Mouse (Mus musculus) left cerebral cortex, postnatal 14 days (tissue): ENCODE results near the gene Tmem255a. TPM values are rescaled to one million over a fixed set of nuclear protein-coding genes. Genes with fewer than 3 reads are reported as not detected.

ENCODE experiments used
- DNase-seq, 2 experiments: peaks; one replicate each; pipeline ENCODE4 v3.0.0; 2021 to 2022; ENCODE audit warnings: low spot score in 2 of 2, mixed read lengths in 1 of 2
- intact Hi-C: fragments of 180-260 bp; cut with DNase I; formaldehyde crosslinking; loops from one replicate; pipeline ENCODE4 v1.15.1; 2025
- long read RNA-seq, 2 experiments: library from polyadenylated mRNA; stranded (forward); transcript quantifications; one replicate each; pipeline ENCODE4 v2.0.0; 2021
- total RNA-seq, 2 experiments: library from RNA; stranded (reverse); gene quantifications; 2 replicates each; pipeline ENCODE4 v1.2.3; 2021

Tmem255a gene
- 10 to 100 TPM; 10.5 to 20.8 TPM for total RNA-seq
- long read RNA-seq, experiment 1, partial matches to known transcripts, result 1 of 6 reads
- long read RNA-seq, experiment 1, other reads (novel, unspliced or antisense), result 1 of 6 reads
- long read RNA-seq, experiment 2, partial matches to known transcripts, result 1 of 6 reads
- long read RNA-seq, experiment 2, other reads (novel, unspliced or antisense), result 1 of 6 reads

GRCm38 (mm10) chrX:38251851-38252571 is at the start of gene Tmem255a:
Gene Tmem255a (minus strand): TSS chrX:38252439.
- DNase-seq, result peak in 1 of 2 experiments; percentile 9
- intact Hi-C loops, result loop anchor here (5.0 kb wide), 1 partner anchor 185 kb away; no protein-coding TSS in a partner anchor

GRCm38 (mm10) chrX:38259610-38260009 is 7.4 kb upstream of the Tmem255a start:
- intact Hi-C loops, result loop anchor here (2.0 kb wide), 1 partner anchor 107 kb away; no protein-coding TSS in a partner anchor
- no peak for DNase-seq

DNA sequence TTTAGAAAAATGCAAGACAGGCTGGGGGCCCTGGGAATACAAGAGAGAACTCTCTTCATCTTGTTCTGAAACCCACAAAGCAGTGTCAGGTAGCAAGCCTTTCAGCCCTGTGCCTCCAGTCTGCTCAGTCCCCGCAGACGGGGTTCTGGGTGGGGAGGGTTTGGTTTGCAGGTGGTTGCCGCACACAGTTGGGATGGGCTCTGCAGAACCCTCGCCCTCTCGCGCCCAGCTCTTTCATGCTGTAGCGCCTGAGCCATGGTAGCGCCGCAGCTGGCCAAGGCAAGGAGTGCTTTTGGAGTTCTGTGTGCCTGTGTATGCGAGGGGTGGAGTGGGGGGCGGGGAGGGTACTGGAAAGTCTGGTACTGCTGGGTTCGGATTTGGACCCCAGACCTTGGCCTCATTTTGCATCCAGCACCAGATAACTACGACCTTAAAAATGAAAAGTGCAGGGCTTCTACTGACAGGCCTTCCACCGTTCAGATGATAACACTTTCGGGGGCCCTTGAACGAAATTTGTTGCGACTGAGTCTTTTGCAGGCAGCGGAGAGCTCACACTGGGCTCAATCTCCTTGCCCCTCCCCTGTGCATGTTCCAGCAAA is 1.8 kb downstream of the Tmem255a start:
- intact Hi-C loops, result loop anchor here (5.0 kb wide), 1 partner anchor 187 kb away; no protein-coding TSS in a partner anchor
- DNase-seq, result peak in 1 of 2 experiments; percentile 11

GRCm38 (mm10) chrX:38249640-38250351 is 2.4 kb downstream of the Tmem255a start:
- peak; percentile 18 to 55 for DNase-seq
- intact Hi-C loops, result loop anchor here (5.0 kb wide), 1 partner anchor 188 kb away; no protein-coding TSS in a partner anchor

DNA sequence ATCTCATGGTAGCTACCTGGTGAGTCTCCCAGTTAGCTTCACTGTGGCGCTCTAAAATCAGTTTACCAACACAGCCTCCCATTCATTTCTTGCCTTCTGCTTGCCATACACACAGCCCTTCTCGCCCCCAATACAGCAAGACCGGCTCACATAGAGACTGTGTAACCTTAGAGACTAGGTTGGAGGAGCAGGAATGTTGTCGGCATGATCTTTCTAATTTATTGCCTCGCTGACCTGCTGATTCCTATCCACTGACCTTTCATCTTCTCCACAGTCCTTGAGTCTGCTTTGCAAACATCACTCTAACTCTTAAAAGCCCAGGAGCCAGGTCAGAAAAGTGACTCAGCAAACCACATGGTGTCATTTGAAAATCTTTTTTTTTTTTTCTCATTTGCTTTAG is 4.6 kb downstream of the Tmem255a start:
- intact Hi-C loops, result no loop called here
- DNase-seq, result no peak

DNA sequence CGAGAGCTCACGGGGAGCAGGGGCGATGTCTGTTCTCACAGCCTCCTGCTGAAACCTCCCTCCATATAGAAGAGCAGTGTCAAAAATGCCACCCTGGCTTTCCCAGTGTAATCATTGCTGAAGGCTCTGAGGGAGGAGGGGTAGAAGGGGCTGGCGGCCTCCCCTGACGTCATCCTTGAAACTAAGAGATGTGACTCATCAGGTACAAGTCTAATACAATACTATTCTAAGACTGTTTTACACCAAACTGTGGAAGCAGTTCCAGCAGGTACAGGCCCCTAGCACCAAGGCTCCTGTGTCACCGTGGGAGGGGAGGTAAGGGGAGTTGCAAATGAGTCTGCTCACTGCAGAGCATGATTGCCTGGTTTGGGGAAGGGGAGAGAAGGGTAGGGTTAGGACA is 5.1 kb downstream of the Tmem255a start:
- DNase-seq, result no peak
- intact Hi-C loops, result no loop called here

DNA sequence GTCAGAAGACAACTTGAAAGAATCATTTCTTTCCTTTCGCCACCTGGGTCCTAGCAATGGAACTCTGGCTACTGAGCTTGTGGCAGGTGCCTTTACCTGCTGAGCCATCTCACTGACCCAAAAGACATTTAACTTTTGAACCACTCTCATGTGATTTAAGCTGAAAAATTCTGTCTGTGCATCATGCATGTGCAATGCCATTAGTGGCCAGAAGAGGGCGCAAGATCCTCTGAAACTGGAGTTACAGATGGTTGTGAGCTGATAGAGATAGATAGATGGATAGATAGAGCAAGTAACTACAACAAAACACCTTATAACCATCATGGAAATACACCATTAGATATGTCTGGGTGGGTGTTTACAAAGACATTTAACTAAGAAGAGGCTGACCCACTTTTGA is 14.5 kb downstream of the Tmem255a start:
- intact Hi-C loops, result no loop called here

DNA sequence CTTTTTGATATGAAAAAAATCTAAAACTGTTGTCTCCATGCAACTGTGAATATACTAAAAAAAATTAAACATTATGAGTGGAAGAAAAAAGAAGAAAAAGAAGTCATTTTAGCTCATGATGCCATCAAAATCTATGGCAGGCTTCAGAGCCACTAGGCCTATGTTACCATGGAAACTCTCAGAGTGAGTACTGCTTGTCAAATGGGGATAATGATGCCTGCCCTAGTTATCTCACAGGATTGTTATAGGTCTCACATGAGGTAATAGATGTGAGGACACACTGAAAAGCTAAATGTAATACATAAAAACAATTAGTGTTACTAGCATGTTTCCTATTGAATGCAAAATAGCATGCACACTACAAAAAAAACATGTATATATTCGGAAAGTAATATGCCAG is 22.4 kb downstream of the Tmem255a start:
- intact Hi-C loops, result no loop called here
- no peak for DNase-seq

More for the DNA sequence above, 14.5 kb downstream of the Tmem255a start:
- peak in 1 of 2 experiments; percentile 41 for DNase-seq

GRCm38 (mm10) chrX:38222757-38223156 is 29.5 kb downstream of the Tmem255a start:
- intact Hi-C loops, result no loop called here

DNA sequence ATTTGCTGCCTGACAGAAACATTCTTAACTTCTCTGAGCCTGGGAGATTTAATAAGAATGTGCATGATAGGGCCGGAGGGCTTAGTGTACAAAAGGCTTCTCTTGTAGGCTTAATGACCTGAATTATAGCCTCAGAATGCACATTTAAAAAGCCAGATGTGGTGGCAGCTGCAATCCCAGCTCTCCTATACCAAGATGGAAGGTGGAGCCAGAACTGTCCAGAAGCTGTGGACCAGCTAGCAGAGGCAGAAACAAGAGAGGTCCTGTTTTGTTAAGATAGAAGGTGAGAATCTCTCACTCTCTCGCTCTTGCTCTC is 34.6 kb downstream of the Tmem255a start:
- intact Hi-C loops, result no loop called here
- DNase-seq, result no peak

More at GRCm38 (mm10) chrX:38222757-38223156, 29.5 kb downstream of the Tmem255a start:
- DNase-seq, result no peak

- DNase-seq, result no peak
- intact Hi-C loops, result no loop called here
Measured at GRCm38 (mm10) chrX:38216986-38217675, 35.1 kb downstream of the Tmem255a start.

DNA sequence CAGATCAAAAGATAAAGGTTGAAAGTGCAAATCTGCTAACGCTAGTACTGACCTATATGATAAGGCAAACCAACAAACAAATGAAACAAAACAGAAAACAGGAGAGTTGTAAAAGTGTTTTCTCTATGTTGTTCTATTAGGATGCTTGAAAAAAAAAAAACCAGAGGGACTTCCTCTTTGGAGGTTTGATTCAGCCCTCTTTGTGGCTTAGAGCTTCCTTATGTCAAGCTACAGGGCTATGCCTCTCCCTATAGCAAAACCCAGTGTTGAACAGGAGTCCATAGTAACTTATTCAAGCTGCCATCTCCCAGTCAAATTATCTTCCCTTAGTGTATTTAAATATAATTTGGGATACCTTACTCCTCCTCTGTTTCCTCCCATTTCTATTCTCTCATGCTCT is 44.8 kb downstream of the Tmem255a start:
- no peak for DNase-seq
- intact Hi-C loops, result no loop called here

GRCm38 (mm10) chrX:38201816-38202215 is 50.4 kb downstream of the Tmem255a start:
- intact Hi-C loops, result no loop called here
- peak; percentile 11 to 51 for DNase-seq

- intact Hi-C loops, result no loop called here
- no peak for DNase-seq
Measured at GRCm38 (mm10) chrX:38190458-38190764, 61.8 kb downstream of the Tmem255a start.

DNA sequence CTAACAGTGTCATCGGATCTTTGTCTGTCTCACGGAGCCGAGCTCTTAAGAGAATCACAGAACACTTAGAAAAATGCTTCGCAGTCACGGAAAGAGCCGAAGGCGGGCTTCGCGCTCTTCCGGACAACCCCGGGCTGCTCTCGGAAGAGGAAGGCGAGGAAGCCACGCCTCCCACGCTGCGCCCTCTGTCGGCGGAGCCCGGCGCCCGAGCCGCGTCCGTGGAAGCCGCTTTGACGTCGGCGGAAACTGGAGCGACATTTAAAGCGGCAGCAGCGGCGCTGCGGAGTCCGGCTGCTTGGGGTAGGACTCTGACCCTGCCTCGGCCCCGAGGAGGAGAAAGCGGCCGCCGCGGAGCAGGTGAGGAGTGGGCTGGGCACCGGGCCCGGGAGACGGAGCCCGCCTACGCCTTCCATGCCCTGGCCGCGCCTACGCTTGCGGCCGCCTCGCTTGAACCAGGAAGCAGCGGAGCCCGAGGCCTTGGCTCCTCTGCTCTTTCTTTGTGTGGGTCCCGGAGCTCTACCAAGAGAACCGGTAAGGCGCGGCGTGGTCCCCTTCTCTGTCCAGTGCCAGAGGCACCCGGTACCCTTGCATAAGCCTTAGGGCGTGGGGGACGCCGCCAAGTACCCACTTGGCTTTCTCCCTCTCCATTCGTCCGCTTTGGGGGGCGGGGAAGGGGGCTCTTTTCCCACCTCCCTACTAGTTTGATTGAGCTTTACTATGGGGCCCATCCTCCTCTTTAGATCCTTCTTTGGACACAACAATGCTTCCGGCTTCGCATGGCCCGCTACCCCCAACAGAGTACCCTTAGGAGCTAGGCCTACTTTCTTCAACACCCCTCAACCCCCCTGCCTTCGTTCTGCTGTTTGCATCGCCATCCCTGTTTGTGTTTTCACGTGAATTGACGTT is 62.4 kb downstream of the Tmem255a start, which contains the start of gene Zbtb33:
Gene Zbtb33, plus strand, starts transcription at position 242 of the 906 bp plus-strand sequence.
- peak; percentile 85 to 90 for DNase-seq
- intact Hi-C loops, result no loop called here

DNA sequence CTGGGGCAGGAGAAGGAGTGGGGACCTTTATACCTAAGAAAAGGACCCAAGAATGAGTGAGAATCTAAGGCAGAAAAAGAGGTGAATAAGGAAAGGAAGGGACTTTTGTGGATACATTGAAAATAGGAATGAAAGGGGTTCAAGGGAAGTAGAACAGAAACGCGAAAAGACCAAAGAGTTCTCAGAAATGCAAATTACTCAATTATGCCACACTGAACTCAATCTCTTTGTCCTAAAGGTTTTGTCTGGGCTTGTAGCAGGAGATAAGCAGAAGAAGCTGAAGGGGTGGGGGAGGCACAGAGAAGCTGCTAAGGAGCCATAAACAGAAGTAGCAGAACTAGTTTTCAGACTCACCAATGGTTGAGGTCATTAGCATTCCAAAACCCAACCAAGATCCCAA is 66.7 kb downstream of the Tmem255a start:
- intact Hi-C loops, result no loop called here
- DNase-seq, result no peak

- intact Hi-C loops, result no loop called here
- peak; percentile 25 to 64 for DNase-seq
Measured at GRCm38 (mm10) chrX:38181608-38182258, 70.5 kb downstream of the Tmem255a start.
